Mouse (Mus musculus) heart, adult 8-10 months (tissue): Measurements from ENCODE around the gene Lrriq1. TPM values are rescaled to one million over a fixed set of nuclear protein-coding genes. Genes with fewer than 3 reads are reported as not detected.

Source experiments
- DNase-seq: peaks from one replicate; pipeline ENCODE4 v3.0.0; 2022; ENCODE audit warnings: low spot score
- total RNA-seq, 4 experiments: library from RNA; stranded (reverse); gene quantifications; 2 replicates each; pipeline ENCODE4 v1.2.4; 2022

Lrriq1 gene
- not detected for total RNA-seq

GRCm38 (mm10) chr10:103235707-103236459, at the start of gene Lrriq1:
Gene Lrriq1 (minus strand): TSS chr10:103236322.
- DNase-seq, result no peak

- DNase-seq, result no peak
These were observed 18.0 kb upstream of the Lrriq1 start for GRCm38 (mm10) chr10:103253842-103254803.

GRCm38 (mm10) chr10:103236460-103236772, 294 bp upstream of the Lrriq1 start:
- no peak for DNase-seq

GRCm38 (mm10) chr10:103226646-103227045, 9.5 kb downstream of the Lrriq1 start:
- no peak for DNase-seq

GRCm38 (mm10) chr10:103194655-103195328, 41.3 kb downstream of the Lrriq1 start:
- DNase-seq, result no peak

GRCm38 (mm10) chr10:103145769-103146379, 90.2 kb downstream of the Lrriq1 start:
- DNase-seq, result no peak

- DNase-seq, result no peak
These were observed 91.0 kb downstream of the Lrriq1 start for GRCm38 (mm10) chr10:103144927-103145768.

GRCm38 (mm10) chr10:103142526-103142925, 93.6 kb downstream of the Lrriq1 start:
- DNase-seq, result no peak

- DNase-seq, result no peak
These were observed 94.6 kb downstream of the Lrriq1 start for GRCm38 (mm10) chr10:103141532-103141931.

GRCm38 (mm10) chr10:103140609-103141008, 95.5 kb downstream of the Lrriq1 start:
- no peak for DNase-seq

- no peak for DNase-seq
These were observed 121.5 kb downstream of the Lrriq1 start for GRCm38 (mm10) chr10:103114629-103115028.

GRCm38 (mm10) chr10:103108090-103108489, 128.0 kb downstream of the Lrriq1 start:
- DNase-seq, result no peak

- DNase-seq, result no peak
These were observed 150.0 kb downstream of the Lrriq1 start for GRCm38 (mm10) chr10:103086101-103086500.

GRCm38 (mm10) chr10:103049593-103049992, 186.5 kb downstream of the Lrriq1 start:
- DNase-seq, result no peak

- no peak for DNase-seq
These were observed 189.5 kb downstream of the Lrriq1 start for GRCm38 (mm10) chr10:103046623-103047022.

- no peak for DNase-seq
These were observed 191.1 kb downstream of the Lrriq1 start for GRCm38 (mm10) chr10:103045019-103045418.

GRCm38 (mm10) chr10:103035002-103035640, 201.0 kb downstream of the Lrriq1 start:
- no peak for DNase-seq

- DNase-seq, result no peak
These were observed 205.2 kb downstream of the Lrriq1 start for GRCm38 (mm10) chr10:103030931-103031330.

GRCm38 (mm10) chr10:103029730-103030490, 206.2 kb downstream of the Lrriq1 start, which contains the start of gene Alx1:
Gene Alx1 (minus strand): TSS chr10:103030215.
- DNase-seq, result no peak
